Mouse (Mus musculus): ENCODE measurements at regions not wholly inside any gene's neighbourhood (a gene's known extent, or its start where the extent isn't known, plus 50 kb on each side); places are given as distances from the start of the nearest gene placed in this dataset.
A peak's percentile ranks its signal among the peaks of the same experiment; 100 is the strongest.

DNA sequence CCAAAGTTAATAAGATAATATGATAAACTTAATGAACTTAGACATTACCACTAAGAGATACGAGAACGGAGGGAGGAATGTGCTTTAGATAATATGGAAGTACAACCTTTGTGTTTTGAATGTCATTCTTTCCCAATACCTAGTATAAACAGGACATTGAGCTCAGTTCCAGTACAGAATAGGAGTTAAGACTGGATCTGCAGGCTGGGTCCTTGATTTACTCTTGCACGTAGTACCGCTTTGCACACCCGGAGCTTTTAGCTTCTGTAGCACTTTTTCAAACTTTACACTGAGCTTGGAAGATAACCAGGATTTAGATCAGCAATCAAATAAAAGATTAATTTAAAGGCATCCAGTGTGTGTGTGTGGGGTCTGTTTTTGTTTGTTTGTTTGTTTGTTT lies 242.7 kb downstream of the Gm11146 start:
- TF ChIP-seq POLR2A (IDR thresholded peaks at IDR 0.05; ENCODE audit: borderline replicate concordance, insufficient read depth, low read length): no peak
- TF ChIP-seq CTCF (IDR thresholded peaks at IDR 0.05; ENCODE audit: borderline replicate concordance, insufficient read depth, low read depth, low read length): no peak
- H3K27ac ChIP-seq (ENCODE audit: insufficient read depth, low read length): no peak overlapping the region
- no peak overlapping the region for H3K4me3 ChIP-seq (replicated peaks; ENCODE audit: insufficient read depth, low read depth, low read length)
- H3K27me3 ChIP-seq (ENCODE audit: control insufficient read depth, insufficient read depth, low read length): no peaks in the 10 kb centered on the region
- 92% methylated on average over 5 of the region's 5 CpGs for WGBS
- H3K4me1 ChIP-seq (ENCODE audit: control insufficient read depth, insufficient read depth, low read length): no peaks in the 10 kb centered on the region
- DNase-seq: no peak

GRCm38 (mm10) chr16:77355260-77355659 lies 246.6 kb downstream of the Gm11146 start:
- Histone ChIP-seq H3K4me3 (replicated peaks; ENCODE audit: insufficient read depth, low read depth, low read length) (no peak overlapping the region), H3K27ac (ENCODE audit: insufficient read depth, low read length) (no peak overlapping the region), H3K27me3 (ENCODE audit: control insufficient read depth, insufficient read depth, low read length) (no peaks in the 10 kb centered on the region), H3K4me1 (ENCODE audit: control insufficient read depth, insufficient read depth, low read length) (no peaks in the 10 kb centered on the region)
- no peak for DNase-seq
- 99% methylated on average over 5 of the region's 5 CpGs for WGBS
- no peak for TF ChIP-seq CTCF (IDR thresholded peaks at IDR 0.05; ENCODE audit: borderline replicate concordance, insufficient read depth, low read depth, low read length)
- TF ChIP-seq POLR2A (IDR thresholded peaks at IDR 0.05; ENCODE audit: borderline replicate concordance, insufficient read depth, low read length): no peak

DNA sequence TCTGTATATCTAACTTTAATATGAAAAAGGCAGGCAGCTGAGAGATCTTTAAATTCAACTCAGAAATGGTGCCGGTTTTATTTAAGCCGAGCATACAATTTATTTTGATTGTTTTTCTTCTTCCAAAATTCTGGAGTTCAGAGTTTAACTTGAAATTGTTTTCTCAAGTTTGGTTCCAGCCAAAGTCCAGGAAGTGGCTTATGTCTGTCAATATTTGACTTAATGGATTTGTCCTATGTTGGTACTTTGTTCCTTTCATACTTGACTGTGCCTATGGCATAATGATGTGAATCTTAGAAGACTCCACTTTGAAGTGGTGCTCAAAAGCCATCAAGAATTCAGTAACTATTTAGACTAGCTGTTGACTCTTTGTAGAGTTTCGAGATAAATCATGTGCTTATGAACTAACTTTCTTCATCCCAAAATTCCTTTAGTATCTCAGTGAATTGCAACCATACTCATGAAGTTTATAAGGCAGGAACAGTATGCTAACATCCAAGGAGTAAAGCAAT lies 247.6 kb downstream of the Gm11146 start:
- no peak for DNase-seq
- H3K4me1 ChIP-seq (ENCODE audit: control insufficient read depth, insufficient read depth, low read length): no peaks in the 10 kb centered on the region
- WGBS: 92% methylated on average over 3 of the region's 3 CpGs
- H3K4me3 ChIP-seq (replicated peaks; ENCODE audit: insufficient read depth, low read depth, low read length): no peak overlapping the region
- H3K27ac ChIP-seq (ENCODE audit: insufficient read depth, low read length): no peak overlapping the region
- no peaks in the 10 kb centered on the region for H3K27me3 ChIP-seq (ENCODE audit: control insufficient read depth, insufficient read depth, low read length)
- TF ChIP-seq CTCF (IDR thresholded peaks at IDR 0.05; ENCODE audit: borderline replicate concordance, insufficient read depth, low read depth, low read length): no peak
- TF ChIP-seq POLR2A (IDR thresholded peaks at IDR 0.05; ENCODE audit: borderline replicate concordance, insufficient read depth, low read length): no peak

- no peak overlapping the region for H3K27ac ChIP-seq (ENCODE audit: insufficient read depth, low read length)
- WGBS: 87% methylated on average over 7 of the region's 7 CpGs
- no peaks in the 10 kb centered on the region for H3K4me1 ChIP-seq (ENCODE audit: control insufficient read depth, insufficient read depth, low read length)
- no peak for TF ChIP-seq CTCF (IDR thresholded peaks at IDR 0.05; ENCODE audit: borderline replicate concordance, insufficient read depth, low read depth, low read length)
- no peak for TF ChIP-seq POLR2A (IDR thresholded peaks at IDR 0.05; ENCODE audit: borderline replicate concordance, insufficient read depth, low read length)
- H3K27me3 ChIP-seq (ENCODE audit: control insufficient read depth, insufficient read depth, low read length): no peaks in the 10 kb centered on the region
- no peak overlapping the region for H3K4me3 ChIP-seq (replicated peaks; ENCODE audit: insufficient read depth, low read depth, low read length)
- DNase-seq: no peak
Measured at GRCm38 (mm10) chr16:77346128-77346527, 255.8 kb downstream of the Gm11146 start.

DNA sequence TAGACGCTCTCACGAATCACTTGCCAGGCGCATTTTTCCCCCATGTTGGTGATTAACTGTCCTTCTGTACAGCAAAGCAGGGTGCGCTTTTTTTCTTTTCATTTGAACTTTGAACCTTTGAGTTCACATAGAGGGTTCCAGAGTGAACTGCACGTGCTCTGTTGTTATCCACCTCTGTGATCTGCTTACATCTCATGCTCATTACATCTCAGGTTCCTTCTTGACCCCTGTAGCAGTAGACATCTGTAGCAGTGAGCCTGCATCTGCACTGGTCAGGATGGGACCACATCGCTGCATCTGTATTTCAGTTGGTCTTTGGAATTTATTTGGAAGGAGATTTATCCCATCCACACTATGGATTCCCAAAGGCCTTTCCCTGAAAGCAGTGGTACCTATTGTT lies 269.6 kb downstream of the Gm11146 start:
- H3K4me3 ChIP-seq (replicated peaks; ENCODE audit: insufficient read depth, low read depth, low read length): no peak overlapping the region
- TF ChIP-seq CTCF (IDR thresholded peaks at IDR 0.05; ENCODE audit: borderline replicate concordance, insufficient read depth, low read depth, low read length) (no peak), POLR2A (IDR thresholded peaks at IDR 0.05; ENCODE audit: borderline replicate concordance, insufficient read depth, low read length) (no peak)
- H3K27ac ChIP-seq (ENCODE audit: insufficient read depth, low read length): no peak overlapping the region
- no peak for DNase-seq
- WGBS: 85% methylated on average over 6 of the region's 6 CpGs
- H3K4me1 ChIP-seq (ENCODE audit: control insufficient read depth, insufficient read depth, low read length): no peaks in the 10 kb centered on the region
- H3K27me3 ChIP-seq (ENCODE audit: control insufficient read depth, insufficient read depth, low read length): no peaks in the 10 kb centered on the region

- Histone ChIP-seq H3K4me3 (replicated peaks; ENCODE audit: insufficient read depth, low read depth, low read length) (peak overlapping the region; percentile 5), H3K27ac (ENCODE audit: insufficient read depth, low read length) (no peak overlapping the region; the same call in 1 of the 2 replicates), H3K4me1 (ENCODE audit: control insufficient read depth, insufficient read depth, low read length) (no peaks in the 10 kb centered on the region), H3K27me3 (ENCODE audit: control insufficient read depth, insufficient read depth, low read length) (no peaks in the 10 kb centered on the region)
- DNase-seq: peak in 1 of 2 experiments; percentile 8
- 52% methylated on average over 8 of the region's 8 CpGs for WGBS
- TF ChIP-seq CTCF (IDR thresholded peaks at IDR 0.05; ENCODE audit: borderline replicate concordance, insufficient read depth, low read depth, low read length) (no peak), POLR2A (IDR thresholded peaks at IDR 0.05; ENCODE audit: borderline replicate concordance, insufficient read depth, low read length) (no peak)
Measured at GRCm38 (mm10) chr16:77330996-77331395, 270.9 kb downstream of the Gm11146 start.

- no peak for DNase-seq
- WGBS: 51% methylated on average over 10 of the region's 10 CpGs
- no peak for TF ChIP-seq POLR2A (IDR thresholded peaks at IDR 0.05; ENCODE audit: borderline replicate concordance, insufficient read depth, low read length)
- TF ChIP-seq CTCF (IDR thresholded peaks at IDR 0.05; ENCODE audit: borderline replicate concordance, insufficient read depth, low read depth, low read length): no peak
- H3K27ac ChIP-seq (ENCODE audit: insufficient read depth, low read length): peak overlapping the region; percentile 13; the same call in 1 of the 2 replicates
- no peaks in the 10 kb centered on the region for H3K4me1 ChIP-seq (ENCODE audit: control insufficient read depth, insufficient read depth, low read length)
- peak overlapping the region; percentile 28 for H3K4me3 ChIP-seq (replicated peaks; ENCODE audit: insufficient read depth, low read depth, low read length)
- H3K27me3 ChIP-seq (ENCODE audit: control insufficient read depth, insufficient read depth, low read length): no peaks in the 10 kb centered on the region
Measured at GRCm38 (mm10) chr16:77329711-77330530, 272.0 kb downstream of the Gm11146 start.

GRCm38 (mm10) chr16:77329160-77329691 lies 272.7 kb downstream of the Gm11146 start:
- Histone ChIP-seq H3K4me1 (ENCODE audit: control insufficient read depth, insufficient read depth, low read length) (no peaks in the 10 kb centered on the region), H3K4me3 (replicated peaks; ENCODE audit: insufficient read depth, low read depth, low read length) (peak overlapping the region; percentile 28), H3K27ac (ENCODE audit: insufficient read depth, low read length) (peak overlapping the region; percentile 13; the same call in 1 of the 2 replicates), H3K27me3 (ENCODE audit: control insufficient read depth, insufficient read depth, low read length) (no peaks in the 10 kb centered on the region)
- TF ChIP-seq CTCF (IDR thresholded peaks at IDR 0.05; ENCODE audit: borderline replicate concordance, insufficient read depth, low read depth, low read length) (no peak), POLR2A (IDR thresholded peaks at IDR 0.05; ENCODE audit: borderline replicate concordance, insufficient read depth, low read length) (no peak)
- 27% methylated on average over 17 of the region's 17 CpGs for WGBS
- peak; percentile 28 to 32 for DNase-seq
